Mouse (Mus musculus) myocyte (in vitro differentiated cells): ENCODE measurements around the gene Sowahb.

Source experiments
- CEBPB ChIP-seq: IDR thresholded peaks from 2 replicates; pipeline ENCODE4 v1.6.1; 2011; ENCODE audit warnings: mild to moderate bottlenecking, moderate library complexity; ENCODE audit not compliant: poor library complexity, insufficient read depth, severe bottlenecking
- POLR2A ChIP-seq: IDR thresholded peaks from one replicate; pipeline ENCODE4 v1.6.1; 2011; ENCODE audit warnings: low read depth, mild to moderate bottlenecking, control low read depth, moderate library complexity; ENCODE audit not compliant: insufficient read length

DNA sequence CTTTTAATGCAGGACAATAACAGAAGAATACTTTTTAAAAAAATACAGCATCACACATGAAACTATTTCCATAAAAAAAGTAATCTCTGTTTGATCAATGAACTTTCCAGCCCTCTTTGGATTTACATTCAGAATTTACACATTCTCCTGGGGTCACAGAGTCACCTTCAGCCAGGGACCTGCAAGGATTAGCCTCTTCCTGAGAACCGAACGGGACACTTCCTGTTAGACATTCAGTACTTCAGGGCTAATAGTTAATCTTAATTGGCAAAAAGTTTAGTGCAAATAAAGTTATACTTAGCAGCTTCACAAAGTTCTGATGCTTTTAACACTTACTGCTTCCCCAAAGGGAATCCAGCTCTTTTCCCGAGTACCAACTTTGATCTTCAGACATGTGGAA lies 3.5 kb downstream of the Sowahb start:
- TF ChIP-seq CEBPB, result no peak
- TF ChIP-seq POLR2A, result no peak
